ENCODE assay signal across 31 mouse cellular contexts in genomic region chr6:30005851-30006250, GRCm38 (mm10).
"Had no signal": no experiment of that assay in that cellular context is flagged by ENCODE, and none has a peak within 500 bp of the region (broad histone marks: within the 10 kb centered on the region; RNA-seq: fewer than 3 reads in every experiment).

No protein-coding gene starts in this region.

- H3K9ac ChIP-seq: limb, embryonic 12.5 days; limb, embryonic 13.5 days; limb, embryonic 15.5 days; liver, embryonic 12.5 days; liver, embryonic 13.5 days; liver, embryonic 14.5 days; liver, embryonic 15.5 days; liver, postnatal 0 days; lung, embryonic 14.5 days; lung, embryonic 15.5 days; midbrain, embryonic 12.5 days; midbrain, embryonic 13.5 days; midbrain, embryonic 15.5 days; neural tube, embryonic 12.5 days had no signal

- DNase-seq: left cerebral cortex, postnatal 4 days; liver; liver, embryonic 13.5 days; liver, postnatal 0 days; lung, adult 18-20 months; lung, adult 2 months; lung, embryonic 14.5 days; lung, postnatal 14 days; lung, postnatal 36 days; lung, postnatal 4 days; midbrain, embryonic 14.5 days had no signal

- H3K9me3 ChIP-seq: limb, embryonic 10.5 days; limb, embryonic 12.5 days; limb, embryonic 13.5 days; limb, embryonic 15.5 days; liver, embryonic 12.5 days; liver, embryonic 13.5 days; liver, embryonic 15.5 days; lung, embryonic 15.5 days; megakaryocyte, embryonic 14.5 days; midbrain, embryonic 12.5 days; midbrain, embryonic 13.5 days; midbrain, embryonic 15.5 days; neural tube, embryonic 12.5 days had no signal

- H3K4me1 ChIP-seq: liver, embryonic 12.5 days; liver, embryonic 13.5 days; liver, embryonic 15.5 days; lung, embryonic 15.5 days; midbrain, embryonic 10.5 days; midbrain, embryonic 12.5 days; midbrain, embryonic 13.5 days; midbrain, embryonic 15.5 days; neural tube, embryonic 12.5 days had no signal

- H3K27me3 ChIP-seq: limb, embryonic 12.5 days; limb, embryonic 13.5 days; limb, embryonic 15.5 days; liver, embryonic 12.5 days; liver, embryonic 13.5 days; liver, embryonic 15.5 days; lung, embryonic 15.5 days; midbrain, embryonic 12.5 days; midbrain, embryonic 13.5 days; midbrain, embryonic 15.5 days; neural tube, embryonic 12.5 days had no signal

- H3K27ac ChIP-seq: limb, embryonic 10.5 days; limb, embryonic 12.5 days; limb, embryonic 13.5 days; liver, embryonic 12.5 days; liver, embryonic 13.5 days; liver, embryonic 14.5 days; liver, embryonic 15.5 days; lung, embryonic 15.5 days; macrophage; midbrain, embryonic 10.5 days; midbrain, embryonic 12.5 days; midbrain, embryonic 13.5 days; midbrain, embryonic 15.5 days; neural tube, embryonic 12.5 days had no signal

- ATAC-seq: liver, embryonic 12.5 days; liver, postnatal 0 days; lung, postnatal 0 days; midbrain, embryonic 13.5 days; midbrain, embryonic 15.5 days; midbrain, embryonic 16.5 days had no signal

- H3K36me3 ChIP-seq: limb, embryonic 10.5 days; limb, embryonic 12.5 days; limb, embryonic 13.5 days; limb, embryonic 15.5 days; liver, embryonic 12.5 days; liver, embryonic 13.5 days; liver, embryonic 15.5 days; lung, embryonic 15.5 days; midbrain, embryonic 10.5 days; midbrain, embryonic 12.5 days; midbrain, embryonic 13.5 days; midbrain, embryonic 15.5 days; neural tube, embryonic 12.5 days had no signal

- H3K4me2 ChIP-seq: limb, embryonic 12.5 days; limb, embryonic 13.5 days; limb, embryonic 15.5 days; liver, embryonic 11.5 days; liver, embryonic 12.5 days; liver, embryonic 13.5 days; liver, embryonic 15.5 days; lung, embryonic 14.5 days; lung, embryonic 15.5 days; midbrain, embryonic 11.5 days; midbrain, embryonic 12.5 days; midbrain, embryonic 13.5 days; midbrain, embryonic 15.5 days; neural tube, embryonic 12.5 days had no signal

- H3K4me3 ChIP-seq: limb, embryonic 10.5 days; limb, embryonic 12.5 days; limb, embryonic 13.5 days; limb, embryonic 15.5 days; liver, embryonic 12.5 days; liver, embryonic 13.5 days; liver, embryonic 15.5 days; lung, embryonic 15.5 days; megakaryocyte, embryonic 14.5 days; midbrain, embryonic 10.5 days; midbrain, embryonic 12.5 days; midbrain, embryonic 13.5 days; midbrain, embryonic 15.5 days; myocyte; neural tube, embryonic 12.5 days had no signal
